Mouse (Mus musculus): ENCODE measurements at regions not wholly inside any gene's neighbourhood (a gene's known extent, or its start where the extent isn't known, plus 50 kb on each side); places are given as distances from the start of the nearest gene placed in this dataset.
"Not testable (repeated sequence)": the region's sequence is repeated elsewhere in the genome, so short reads cannot be mapped to it uniquely, and the experiment has no call there.

DNA sequence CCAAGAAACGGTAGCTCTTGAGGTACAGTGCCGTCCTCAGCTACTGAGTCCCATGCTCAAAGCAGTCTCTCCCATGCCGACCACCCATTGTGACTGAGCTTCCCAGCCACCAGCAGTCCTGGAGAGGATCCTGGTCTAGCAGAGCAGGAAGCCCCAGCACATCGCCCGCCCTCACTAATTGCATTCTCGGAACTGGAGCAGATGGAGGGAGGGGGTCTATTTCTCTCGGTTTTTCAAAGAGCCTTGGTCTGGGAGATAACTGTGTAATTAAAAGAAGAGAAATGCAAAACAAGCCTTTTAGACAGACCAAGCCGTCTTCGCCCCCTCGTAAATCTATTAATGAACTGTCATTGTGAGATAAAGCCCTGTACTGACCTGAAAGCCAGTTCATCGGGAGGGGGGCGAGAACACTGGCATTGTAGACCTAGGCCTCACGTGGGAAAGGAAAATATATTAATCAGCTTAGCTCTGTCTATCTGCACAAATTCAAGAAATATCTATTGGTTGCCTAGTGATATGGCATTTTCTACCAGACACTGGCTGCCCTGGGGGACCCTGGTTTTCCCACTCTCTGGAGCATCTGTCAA lies 405.4 kb downstream of the Ptpru start:
- DNase-seq = no peak

DNA sequence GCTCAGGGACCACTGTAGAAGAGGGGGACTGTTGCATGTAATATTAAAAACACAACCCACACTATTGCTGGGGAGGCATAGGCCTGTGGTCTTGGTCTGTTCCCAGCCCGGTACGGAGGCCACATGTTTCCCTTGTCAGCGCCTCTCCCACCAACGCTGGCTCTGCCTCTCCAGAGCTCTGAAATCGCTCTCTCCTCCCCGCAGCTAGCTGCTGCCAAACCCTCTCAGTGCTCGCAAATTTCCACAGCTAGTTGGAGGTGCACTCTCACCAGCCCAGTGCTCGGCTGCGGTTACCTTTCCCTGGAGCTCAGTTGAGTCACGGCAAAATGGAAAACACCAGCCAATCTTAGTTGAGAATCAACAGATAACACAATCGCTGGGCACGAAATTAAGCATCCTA lies 402.9 kb downstream of the Ptpru start:
- DNase-seq = no peak

DNA sequence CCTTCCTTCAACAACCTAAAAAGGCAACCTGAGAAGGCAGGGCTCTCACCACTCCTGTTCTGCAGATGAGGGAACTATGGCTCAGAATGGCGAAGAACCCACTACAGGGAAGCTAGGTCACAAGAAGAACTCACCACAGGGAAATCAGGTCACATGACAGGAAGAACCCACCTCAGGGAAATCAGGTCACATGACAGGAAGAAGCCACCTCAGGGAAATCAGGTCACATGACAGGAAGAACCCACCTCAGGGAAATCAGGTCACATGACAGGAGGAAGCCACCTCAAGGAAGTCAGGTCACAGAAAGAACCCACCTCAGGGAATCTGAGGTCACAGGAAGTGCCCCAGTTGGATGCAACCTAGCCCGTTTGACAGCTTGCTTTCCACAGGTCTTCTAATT lies 399.7 kb downstream of the Ptpru start:
- no peak for DNase-seq

DNA sequence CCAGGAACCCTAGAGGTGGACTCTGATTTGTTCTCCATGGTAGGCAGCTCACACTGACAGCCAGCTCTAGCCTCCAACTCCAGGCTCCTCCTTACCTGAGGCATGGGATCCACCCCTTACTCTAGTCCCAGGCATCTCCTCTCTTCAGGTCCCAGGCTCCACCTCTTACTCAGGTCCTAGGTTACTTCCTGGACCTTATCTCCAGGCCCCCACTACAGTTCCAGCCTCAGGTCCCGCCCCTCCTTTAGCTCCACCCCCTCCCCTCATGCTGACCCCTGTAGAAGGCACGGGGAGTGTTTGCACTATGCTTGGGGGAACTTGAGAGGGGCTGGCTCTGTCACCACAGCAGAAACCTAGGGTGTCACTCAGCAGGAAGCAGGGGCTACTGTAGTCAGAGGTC lies 399.2 kb downstream of the Ptpru start:
- DNase-seq = no peak

DNA sequence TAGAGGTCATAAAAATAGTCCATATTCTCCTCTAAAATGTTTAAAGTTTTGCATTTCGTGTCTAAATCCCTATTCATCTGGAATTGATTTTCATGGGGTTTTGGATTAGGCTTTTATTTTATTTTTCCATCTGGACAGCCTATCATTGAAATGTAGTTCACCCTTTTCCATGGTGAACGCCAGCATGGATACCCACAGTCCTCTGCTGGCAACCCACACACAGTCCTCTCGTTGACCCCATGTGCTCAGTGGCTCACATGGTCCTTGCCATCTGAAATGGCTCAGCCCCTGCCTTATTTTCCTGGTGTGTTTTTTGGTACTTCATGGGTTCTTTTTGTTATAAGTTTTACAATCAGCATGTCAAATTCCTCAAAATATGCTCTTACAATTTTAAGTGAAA lies 397.2 kb downstream of the Ptpru start:
- no peak for DNase-seq

DNA sequence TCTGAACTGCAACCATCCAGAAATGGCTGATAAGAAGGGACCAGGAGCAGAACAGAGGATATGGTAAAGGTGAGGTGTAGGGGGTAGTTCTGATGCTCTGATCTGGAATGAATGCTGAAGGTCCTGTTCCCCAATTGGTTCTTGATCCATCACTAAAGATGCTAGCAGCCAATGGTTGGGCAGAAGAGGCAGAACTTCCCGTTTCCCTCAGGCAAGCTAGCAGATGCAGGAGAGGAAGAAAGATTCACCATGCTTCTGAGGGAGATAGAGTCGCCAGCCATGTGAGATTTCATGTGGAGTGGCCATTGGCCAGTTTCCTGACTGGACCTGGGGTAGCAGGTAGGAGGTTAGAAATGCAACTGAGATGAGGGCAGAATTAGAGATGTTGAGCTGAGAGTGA lies 394.6 kb downstream of the Ptpru start:
- DNase-seq = no peak

DNA sequence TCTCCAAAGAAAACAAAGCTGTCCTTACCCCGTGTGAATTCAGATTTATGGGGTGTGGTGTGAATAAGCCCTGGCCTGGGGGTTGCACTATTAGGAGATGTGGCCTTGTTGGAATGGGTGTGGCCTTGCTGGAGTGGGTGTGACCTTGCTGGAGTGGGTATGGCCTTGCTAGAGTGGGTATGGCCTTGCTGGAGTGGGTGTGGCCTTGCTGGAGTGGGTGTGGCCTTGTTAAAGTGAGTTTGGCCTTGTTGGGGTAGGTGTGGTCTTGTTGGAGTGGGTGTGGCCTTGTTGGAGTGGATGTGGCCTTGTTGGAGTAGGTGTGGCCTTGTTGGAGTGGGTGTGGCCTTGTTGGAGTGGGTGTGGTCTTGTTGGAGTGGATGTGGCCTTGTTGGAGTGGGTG lies 387.8 kb downstream of the Ptpru start:
- not testable (repeated sequence) for DNase-seq

DNA sequence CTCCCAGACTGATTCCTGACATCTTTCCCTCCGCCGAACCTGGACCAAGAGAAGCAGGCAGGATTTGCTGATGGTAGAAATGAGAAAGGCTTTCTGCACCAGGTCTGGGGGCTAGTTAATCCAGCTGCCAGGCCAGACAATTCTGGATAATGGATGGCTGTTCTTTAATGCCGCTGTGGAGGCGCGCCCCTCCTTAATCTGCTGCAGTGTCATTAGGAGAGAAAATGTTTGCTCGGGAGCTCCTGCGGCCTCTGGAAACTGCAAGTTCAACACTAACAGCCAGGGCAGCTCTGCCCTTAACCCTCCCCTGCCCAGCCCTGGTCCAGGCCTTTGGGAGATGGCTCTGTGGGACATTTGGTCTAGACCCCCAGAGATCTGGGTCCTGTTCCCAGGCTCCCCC lies 380.5 kb downstream of the Ptpru start:
- no peak for DNase-seq

DNA sequence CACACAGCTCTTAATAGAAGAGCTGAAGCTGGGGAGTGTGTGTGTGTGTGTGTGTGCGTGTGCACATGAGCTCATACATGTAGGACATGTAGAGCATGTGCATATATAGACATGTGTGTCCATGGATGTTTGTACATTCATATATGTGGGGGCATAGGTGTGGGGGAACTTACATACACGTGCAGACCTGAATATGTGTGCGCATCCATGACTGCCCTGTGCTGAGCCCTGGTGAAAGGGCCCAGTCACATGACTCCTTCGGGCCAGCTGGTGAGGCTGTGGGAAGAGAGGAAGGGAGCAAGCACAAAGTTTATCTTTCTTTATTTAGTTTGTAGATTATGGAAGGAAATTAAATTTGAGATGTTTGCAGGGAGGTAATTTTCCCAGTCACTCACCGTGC lies 378.3 kb downstream of the Ptpru start:
- DNase-seq = no peak

DNA sequence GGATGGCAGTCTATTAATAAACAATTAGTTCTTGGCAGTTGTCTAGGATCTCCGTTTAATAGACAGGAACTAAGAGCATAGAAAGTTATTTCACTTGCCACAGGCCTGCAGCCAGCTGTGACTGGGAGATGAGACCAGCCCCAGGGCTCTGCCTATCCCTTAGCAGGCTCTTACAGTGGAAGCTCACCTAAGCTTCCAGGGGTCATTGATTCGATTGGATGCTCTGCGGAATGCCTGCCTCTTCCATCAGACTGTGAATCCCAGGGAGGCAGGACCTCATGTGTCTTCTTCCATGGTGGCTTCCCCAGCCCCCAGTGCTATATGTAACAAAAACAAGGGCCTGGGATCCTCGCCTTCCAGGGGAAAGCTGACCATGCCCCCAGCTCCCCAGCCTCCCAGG lies 376.8 kb downstream of the Ptpru start:
- DNase-seq = no peak

DNA sequence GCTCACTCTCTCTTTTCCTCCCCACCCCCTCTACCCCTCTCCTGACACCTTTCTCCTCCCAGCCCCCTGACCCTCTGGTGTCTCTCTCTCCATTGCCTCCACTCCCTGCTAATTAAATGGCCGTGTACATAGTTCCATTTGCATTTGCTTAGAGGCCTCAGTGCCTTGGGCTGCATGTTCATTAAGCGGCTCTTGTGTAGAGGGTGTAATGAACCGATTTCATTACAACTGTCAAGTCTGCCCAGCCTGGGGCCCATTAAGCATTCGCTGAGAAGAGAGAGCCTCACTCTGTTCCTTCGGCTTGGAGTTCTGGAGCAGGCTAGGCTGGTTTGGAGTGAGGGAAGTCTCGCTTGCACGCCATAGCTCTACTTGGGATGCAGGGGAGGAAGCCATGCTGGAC lies 376.4 kb downstream of the Ptpru start:
- DNase-seq = no peak

DNA sequence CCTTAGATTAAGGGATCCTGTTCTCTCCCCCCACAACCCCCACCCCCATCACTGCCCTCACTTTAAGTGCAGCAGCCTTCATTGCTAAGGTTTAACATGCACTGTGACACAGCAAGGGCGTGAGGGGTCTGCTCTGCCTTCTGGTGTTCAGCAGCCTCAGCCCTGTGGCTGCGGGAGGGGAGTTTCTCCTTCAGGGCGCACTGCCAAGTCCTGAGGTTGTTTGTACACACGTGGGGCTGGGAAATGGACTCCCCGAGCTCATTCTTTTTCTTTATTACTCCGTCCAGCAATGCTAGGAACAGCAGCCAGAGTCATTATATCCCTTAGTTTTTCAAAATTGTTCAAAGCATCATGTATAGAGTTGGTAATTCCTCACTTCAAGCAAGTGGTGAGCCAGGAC lies 363.1 kb downstream of the Ptpru start:
- DNase-seq = no peak

DNA sequence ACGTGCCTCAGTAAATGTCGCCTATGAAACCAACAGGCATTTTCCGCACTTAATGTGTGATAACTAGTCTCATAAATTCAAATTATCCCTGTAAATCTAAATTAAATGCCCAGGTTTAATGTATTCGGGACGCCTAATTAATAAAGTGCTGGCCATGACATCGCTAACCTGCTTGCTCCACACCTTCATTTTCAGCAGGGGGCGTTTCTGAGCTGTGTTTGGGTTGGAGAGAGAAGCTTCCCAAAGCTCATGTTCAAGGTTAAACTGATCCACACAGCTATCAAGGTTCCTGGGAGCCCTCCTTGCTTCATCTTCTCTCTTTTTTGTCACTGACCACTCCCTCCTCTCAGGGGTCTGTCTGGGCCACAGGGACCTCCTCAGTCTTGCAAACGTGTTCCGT lies 359.2 kb downstream of the Ptpru start:
- no peak for DNase-seq

DNA sequence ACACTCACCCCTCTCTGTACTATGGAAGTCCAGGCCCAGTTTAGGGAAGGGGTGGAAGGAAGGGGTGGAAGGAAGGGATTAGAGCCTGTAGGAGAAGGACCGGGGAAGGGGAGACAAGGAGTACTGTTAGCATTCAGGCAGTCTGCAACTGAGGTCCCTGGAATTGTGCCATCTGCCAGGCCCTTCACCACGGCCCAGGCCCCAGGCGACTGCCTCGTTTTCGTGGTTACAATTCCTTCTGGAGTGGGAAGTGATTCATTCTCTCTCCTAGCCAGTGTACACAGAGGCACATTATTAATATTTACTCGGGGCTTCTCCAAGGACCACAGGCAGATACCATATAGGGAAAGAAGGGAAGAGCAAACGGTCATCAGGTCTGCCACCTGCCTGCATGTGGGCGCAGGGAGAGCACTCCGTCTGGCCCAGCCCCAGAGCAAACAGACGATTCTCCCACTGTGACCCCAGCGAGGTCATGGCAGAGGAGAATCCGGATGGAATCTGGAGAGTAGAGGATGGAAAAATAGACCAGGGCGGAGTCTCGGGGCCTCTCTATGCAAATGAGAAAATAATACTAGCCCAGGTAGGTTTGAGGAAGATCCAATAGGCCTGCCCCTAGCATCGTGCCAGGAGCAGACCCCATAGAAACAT lies 354.0 kb downstream of the Ptpru start:
- DNase-seq = no peak

DNA sequence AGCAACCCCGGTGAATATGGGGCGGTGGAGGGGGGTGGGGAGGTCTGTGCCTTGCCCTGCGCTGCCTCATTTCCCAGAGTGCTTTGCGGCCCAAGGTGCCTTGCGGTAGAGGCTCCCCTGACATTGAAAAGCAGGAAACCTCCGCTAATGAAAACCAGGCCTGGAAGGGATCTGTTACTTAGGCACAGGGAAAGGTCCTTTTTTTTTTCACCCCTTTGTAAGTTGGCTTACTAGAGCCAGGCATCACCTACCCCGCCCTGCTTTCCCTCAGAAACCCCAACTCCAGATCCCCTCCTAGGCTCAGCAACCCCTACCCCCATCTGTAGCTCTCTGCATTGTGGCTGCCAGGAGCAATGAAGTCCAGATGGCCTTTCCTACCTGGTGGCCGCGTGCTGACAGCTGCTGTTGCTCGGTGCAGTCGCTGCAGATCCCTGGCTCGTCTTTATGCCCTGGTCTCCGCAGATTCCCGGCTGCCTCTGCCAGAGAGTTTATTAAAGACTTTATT lies 353.4 kb downstream of the Ptpru start:
- no peak for DNase-seq

DNA sequence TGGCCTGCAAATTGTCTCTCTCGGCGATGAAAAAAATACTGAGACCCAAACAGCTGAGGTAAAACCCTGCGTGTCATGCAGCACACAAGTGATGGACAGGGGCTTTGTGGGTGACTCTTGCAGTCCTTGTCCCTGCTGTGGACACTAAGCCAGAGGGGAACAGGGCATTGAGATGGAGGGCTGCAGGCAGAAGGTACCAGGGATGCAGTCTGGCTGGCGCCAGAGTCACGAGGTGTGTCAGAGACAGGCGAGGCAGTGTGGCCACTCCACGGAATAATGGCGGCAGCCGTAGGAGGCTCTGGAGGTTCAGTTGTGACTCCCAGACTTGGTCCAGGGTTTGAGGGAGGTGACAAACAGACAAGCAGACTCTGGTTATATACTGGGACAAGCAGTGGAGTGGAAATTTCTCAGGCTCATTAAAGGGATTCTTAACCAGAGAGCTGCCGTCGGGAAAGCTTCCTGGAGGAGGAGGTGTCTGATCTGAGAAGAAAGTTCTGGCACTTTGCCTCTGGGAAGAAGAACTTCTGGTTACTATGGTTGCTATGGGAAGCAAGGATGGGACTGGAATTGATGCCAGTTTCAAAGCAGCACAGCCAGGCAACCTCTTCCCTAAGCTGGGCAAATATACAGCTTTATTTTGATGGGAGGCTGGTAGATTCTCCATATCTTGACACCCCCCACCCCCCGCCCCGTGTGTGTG lies 352.8 kb downstream of the Ptpru start:
- DNase-seq = no peak

DNA sequence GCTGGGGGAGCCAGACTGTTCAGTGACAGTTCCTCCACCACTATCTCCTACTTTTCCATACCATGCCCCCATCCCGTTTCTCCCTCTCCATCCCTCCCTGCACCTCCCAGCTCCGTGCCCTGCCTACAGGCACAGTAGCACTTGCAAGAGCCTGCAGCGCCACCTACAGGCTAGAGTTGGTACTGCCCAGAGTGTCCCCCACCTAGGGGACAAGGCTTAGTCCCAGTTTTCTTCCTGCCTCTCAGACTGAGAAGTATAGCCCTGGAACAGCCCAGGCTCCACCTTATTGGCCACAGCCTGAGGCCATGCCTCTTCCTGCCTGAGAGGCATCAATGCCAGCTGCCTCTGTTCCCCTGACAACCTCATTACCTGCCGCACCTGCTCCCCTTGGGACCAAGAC lies 351.3 kb downstream of the Ptpru start:
- DNase-seq = peak; percentile 83

DNA sequence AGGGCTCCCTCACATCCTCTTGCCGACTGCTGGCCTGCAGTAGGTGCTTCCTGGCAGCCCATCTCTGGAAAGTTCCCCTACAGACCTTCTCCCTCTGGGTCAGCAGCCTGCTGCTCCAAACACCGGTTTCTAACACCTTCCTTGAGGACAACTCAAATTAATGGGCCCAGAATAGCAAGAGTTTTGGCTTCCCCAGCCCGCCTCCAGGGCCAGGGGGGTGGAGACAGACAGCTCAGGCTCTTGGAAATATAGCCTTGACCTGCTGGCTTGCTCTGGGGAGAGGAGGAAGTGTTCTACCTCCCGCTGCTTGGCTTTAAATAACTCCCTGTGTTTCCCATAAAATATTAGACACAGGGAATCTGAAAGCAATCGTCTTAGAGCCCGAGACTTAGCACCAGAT lies 349.8 kb downstream of the Ptpru start:
- DNase-seq = no peak

DNA sequence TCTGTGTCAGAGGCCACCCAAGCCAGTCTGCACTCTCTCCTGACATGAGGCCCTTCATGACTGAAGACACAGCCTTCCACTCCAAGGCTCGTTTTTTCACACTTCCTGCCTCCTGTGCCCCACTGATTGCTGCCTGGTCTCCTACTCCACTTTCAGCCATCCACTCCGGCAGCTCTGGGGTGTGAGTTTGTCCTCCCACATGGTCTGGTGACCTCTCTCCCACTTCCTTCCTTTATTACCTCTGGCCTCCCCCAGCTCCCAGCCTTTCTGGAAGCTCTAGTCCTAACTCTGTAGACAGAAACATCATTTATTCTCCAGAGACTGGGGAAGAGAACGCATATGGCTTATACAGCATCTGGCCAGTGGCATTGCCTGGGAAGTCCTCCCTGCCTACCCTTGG lies 349.0 kb downstream of the Ptpru start:
- no peak for DNase-seq

DNA sequence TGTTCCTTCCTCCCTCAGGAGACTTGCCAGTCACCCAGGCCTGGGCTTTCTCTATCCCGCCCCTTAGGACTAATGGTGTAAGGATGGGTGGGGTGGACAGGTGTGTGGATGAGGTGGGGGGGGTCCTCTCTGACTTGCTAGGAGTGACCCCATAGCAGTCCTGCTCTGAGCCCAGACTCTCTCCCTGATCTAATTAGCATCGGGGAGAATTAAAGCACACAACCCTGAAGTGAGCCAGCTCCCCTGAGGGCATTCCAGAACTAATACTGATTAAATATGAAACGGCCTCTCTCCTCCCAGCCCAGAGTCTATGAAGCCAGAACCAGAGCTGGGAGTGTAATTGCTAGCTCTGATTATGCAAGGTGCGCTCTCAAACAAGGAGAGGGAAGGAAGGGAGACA lies 346.1 kb downstream of the Ptpru start:
- DNase-seq = no peak

DNA sequence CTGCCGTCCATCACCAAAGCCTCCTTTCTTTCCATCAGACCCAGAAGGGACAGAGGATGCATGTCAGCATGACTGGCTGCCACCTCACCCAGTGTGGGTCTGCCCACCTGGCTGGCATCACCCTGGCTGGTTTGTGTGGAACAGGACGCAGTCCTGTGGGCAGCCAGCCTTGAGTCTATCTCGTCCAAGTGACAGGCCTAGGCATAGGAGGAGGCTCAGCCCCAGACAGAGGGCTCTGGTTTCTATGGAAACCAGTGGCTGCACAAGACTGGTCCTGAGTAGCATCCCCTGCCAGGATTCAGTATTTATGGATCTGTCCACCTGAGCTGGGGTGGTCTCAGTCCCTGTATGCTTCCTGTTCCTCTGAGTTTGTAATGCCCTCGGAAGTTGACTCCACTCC lies 344.4 kb downstream of the Ptpru start:
- no peak for DNase-seq

DNA sequence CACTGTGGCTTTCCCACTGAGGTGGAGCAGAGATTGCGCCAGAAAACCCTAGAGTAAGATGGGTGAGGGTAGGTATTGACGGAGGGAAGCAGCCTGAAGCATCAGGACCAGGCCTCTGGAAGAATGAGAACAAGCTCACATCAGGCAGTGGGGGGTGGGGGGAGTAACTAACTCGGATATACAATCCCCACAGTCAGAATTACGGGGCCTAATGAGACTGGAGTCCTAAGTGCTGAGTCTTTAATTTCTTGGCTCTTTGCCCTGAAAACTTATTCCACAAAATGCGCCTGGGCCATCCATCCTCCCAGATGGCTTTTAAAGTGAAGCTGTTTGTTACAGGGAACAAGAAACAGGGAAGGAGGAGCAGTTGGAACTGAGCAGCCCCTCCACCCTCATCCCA lies 341.2 kb downstream of the Ptpru start:
- no peak for DNase-seq

DNA sequence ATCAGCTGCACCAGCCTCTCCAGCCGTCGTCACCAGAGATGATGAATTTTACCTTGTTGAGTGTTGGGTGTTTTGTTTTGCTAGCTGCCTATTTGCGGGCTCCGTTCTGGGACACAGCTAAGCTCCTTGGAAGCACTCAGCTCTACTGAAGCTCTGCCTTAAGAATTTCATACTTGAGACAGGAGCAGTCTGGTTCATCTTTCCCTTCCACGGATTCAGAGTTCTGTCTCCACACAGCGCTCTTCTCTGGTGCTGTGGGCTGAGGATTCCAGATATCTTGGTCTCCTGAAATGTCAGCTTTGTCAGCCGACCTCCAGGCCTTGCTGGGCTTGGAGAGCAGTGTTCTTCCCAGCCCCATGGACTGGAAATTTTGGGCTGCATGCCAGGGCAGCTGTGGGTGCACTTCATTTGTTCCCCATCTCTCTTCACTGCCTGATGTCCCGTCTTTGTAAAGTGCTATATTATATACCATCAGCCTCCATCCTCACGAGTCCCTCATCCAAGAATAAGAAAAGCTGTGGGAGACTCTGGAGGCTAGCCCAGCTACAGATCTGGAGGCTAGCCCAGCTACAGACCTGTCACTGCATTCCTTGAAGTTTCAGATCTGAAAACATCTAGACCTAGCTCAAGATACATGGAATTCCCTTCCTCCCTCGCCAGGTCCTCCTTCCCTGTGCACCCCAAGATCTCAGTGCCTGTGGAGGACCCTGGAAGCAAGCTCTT lies 337.0 kb downstream of the Ptpru start:
- no peak for DNase-seq

DNA sequence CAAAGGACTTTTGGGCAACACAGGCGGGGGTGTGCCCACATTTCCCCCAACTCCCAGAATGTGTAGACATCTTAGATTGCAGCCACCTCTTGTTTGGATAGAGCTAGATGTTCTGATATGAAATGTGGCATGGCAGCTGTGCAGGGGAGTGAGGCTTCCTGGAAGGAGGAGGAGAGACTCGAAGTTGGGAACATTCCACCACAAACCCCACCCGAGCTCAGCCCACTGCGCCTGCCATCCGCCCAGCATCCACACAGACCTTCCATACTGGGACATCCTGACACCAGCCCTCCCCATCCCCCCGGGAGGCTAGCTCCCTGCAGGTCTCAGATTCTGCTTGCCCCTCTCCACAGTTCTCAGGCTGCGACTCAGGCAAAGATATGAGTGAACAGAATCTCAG lies 329.9 kb downstream of the Ptpru start:
- no peak for DNase-seq

Data from lung, postnatal 10 days (tissue).